Mouse (Mus musculus) intestine, embryonic 15.5 days (tissue): ENCODE data around the gene Dact3. TPM values are rescaled to one million over a fixed set of nuclear protein-coding genes. Genes with fewer than 3 reads are reported as not detected.
A peak's percentile ranks its signal among the peaks of the same experiment; 100 is the strongest.

ENCODE experiments used
- ATAC-seq: fragments of 200-750 bp; cut with Nextera tagmentation; 2 replicates; pipeline ENCODE4 v1.8.0; 2017; ENCODE audit warnings: moderate TSS enrichment, moderate library complexity
- H3K27ac ChIP-seq: fragments of 300-500 bp; sonication (generic); 2 replicates; pipeline ENCODE4 v1.5.1; 2015; ENCODE audit warnings: mild to moderate bottlenecking, inconsistent platforms
- H3K27me3 ChIP-seq: fragments of 300-500 bp; sonication (generic); replicated peaks from 2 replicates; pipeline ENCODE4 v1.6.1; 2015; ENCODE audit warnings: inconsistent platforms
- H3K36me3 ChIP-seq: fragments of 300-500 bp; sonication (generic); 2 replicates; pipeline ENCODE4 v1.6.1; 2015; ENCODE audit warnings: inconsistent platforms
- H3K4me1 ChIP-seq: fragments of 300-500 bp; sonication (generic); replicated peaks from 2 replicates; pipeline ENCODE4 v1.6.1; 2015; ENCODE audit warnings: inconsistent platforms
- H3K4me2 ChIP-seq: fragments of 300-500 bp; sonication (generic); replicated peaks from 2 replicates; pipeline ENCODE4 v1.6.1; 2015; ENCODE audit warnings: mild to moderate bottlenecking, inconsistent platforms
- H3K4me3 ChIP-seq: fragments of 300-500 bp; sonication (generic); replicated peaks from 2 replicates; pipeline ENCODE4 v1.5.1; 2015; ENCODE audit warnings: inconsistent platforms
- H3K9ac ChIP-seq: fragments of 300-500 bp; sonication (generic); 2 replicates; pipeline ENCODE4 v1.6.1; 2015; ENCODE audit warnings: inconsistent platforms
- H3K9me3 ChIP-seq: fragments of 300-500 bp; sonication (generic); 2 replicates; pipeline ENCODE4 v1.6.1; 2016; ENCODE audit warnings: inconsistent platforms
- WGBS: fragments of 180-500 bp; shearing (Covaris S2); methylation state at CpG from one replicate; pipeline ENCODE4 v1.1.7; 2015; 5-methylcytosine and 5-hydroxymethylcytosine counted together
- polyA plus RNA-seq: library from polyadenylated mRNA; unstranded; fragments of >200 nt; fragmentation: Nextera tagmentation; extraction: Ambion mirVana; gene quantifications from 2 replicates; pipeline ENCODE4 v1.2.1, GENCODE M21; 2015

Gene Dact3
- polyA plus RNA-seq, 1 experiment from 2014 or later = 3.2 TPM

GRCm38 (mm10) chr7:16843441-16844171 lies 31.5 kb upstream of the Dact3 start:
- Histone ChIP-seq H3K4me2 (peak overlapping the region; percentile 99), H3K27ac (peak overlapping the region; percentile 78), H3K9ac (peak overlapping the region; percentile 71), H3K36me3 (peaks cover 19% of the 10 kb centered on the region), H3K4me3 (peak overlapping the region; percentile 55), H3K4me1 (peaks cover 29% of the 10 kb centered on the region), H3K9me3 (no peaks in the 10 kb centered on the region), H3K27me3 (no peaks in the 10 kb centered on the region)
- ATAC-seq = 0 out of 2 replicates have a peak, but pooled peaks have one; percentile 8
- 3% methylated on average over 33 of the region's 33 CpGs for WGBS

- H3K27me3 ChIP-seq = no peaks in the 10 kb centered on the region
- H3K9me3 ChIP-seq = no peaks in the 10 kb centered on the region
- H3K4me1 ChIP-seq = peaks cover 29% of the 10 kb centered on the region
- H3K4me3 ChIP-seq = peak overlapping the region; percentile 55
- H3K9ac ChIP-seq = peak overlapping the region; percentile 49
- WGBS = 52% methylated on average over 3 of the region's 3 CpGs
- peak overlapping the region; percentile 99 for H3K4me2 ChIP-seq
- ATAC-seq = no peak
- peaks cover 15% of the 10 kb centered on the region for H3K36me3 ChIP-seq
- H3K27ac ChIP-seq = peak overlapping the region; percentile 66
Observed at GRCm38 (mm10) chr7:16844696-16845071, 30.4 kb upstream of the Dact3 start.

- Histone ChIP-seq H3K9ac (peak overlapping the region; percentile 49), H3K4me1 (peaks cover 29% of the 10 kb centered on the region), H3K9me3 (no peaks in the 10 kb centered on the region), H3K36me3 (peaks cover 14% of the 10 kb centered on the region), H3K4me3 (peak overlapping the region; percentile 55), H3K27ac (peak overlapping the region; percentile 66), H3K4me2 (peak overlapping the region; percentile 99), H3K27me3 (no peaks in the 10 kb centered on the region)
- WGBS = 30% methylated on average over 14 of the region's 14 CpGs
- peak; percentile 16; the same call in 1 of the 2 replicates for ATAC-seq
Observed at GRCm38 (mm10) chr7:16845072-16845819, 29.9 kb upstream of the Dact3 start.

- Histone ChIP-seq H3K4me1 (peaks cover 29% of the 10 kb centered on the region), H3K4me2 (peak overlapping the region; percentile 99), H3K27ac (peak overlapping the region; percentile 66), H3K9ac (peak overlapping the region; percentile 49), H3K9me3 (no peaks in the 10 kb centered on the region), H3K36me3 (peaks cover 16% of the 10 kb centered on the region; the same call in 1 of the 2 replicates), H3K4me3 (peak overlapping the region; percentile 55), H3K27me3 (no peaks in the 10 kb centered on the region)
- no peak for ATAC-seq
- WGBS = 35% methylated on average over 10 of the region's 10 CpGs
Observed at GRCm38 (mm10) chr7:16845820-16846167, 29.3 kb upstream of the Dact3 start.

GRCm38 (mm10) chr7:16846775-16847174 lies 28.3 kb upstream of the Dact3 start:
- no peak overlapping the region for H3K27ac ChIP-seq
- 89% methylated on average over 5 of the region's 5 CpGs for WGBS
- no peak for ATAC-seq

GRCm38 (mm10) chr7:16847507-16847906 lies 27.6 kb upstream of the Dact3 start:
- Histone ChIP-seq H3K4me1 (peaks cover 18% of the 10 kb centered on the region), H3K9me3 (no peaks in the 10 kb centered on the region), H3K9ac (no peak overlapping the region), H3K4me2 (no peak overlapping the region), H3K27ac (no peak overlapping the region), H3K4me3 (no peak overlapping the region), H3K36me3 (peaks cover 16% of the 10 kb centered on the region; the same call in 1 of the 2 replicates), H3K27me3 (no peaks in the 10 kb centered on the region)
- WGBS = 77% methylated on average over 19 of the region's 19 CpGs
- no peak for ATAC-seq

More at GRCm38 (mm10) chr7:16846775-16847174, 28.3 kb upstream of the Dact3 start:
- H3K4me3 ChIP-seq = no peak overlapping the region
- H3K36me3 ChIP-seq = peaks cover 16% of the 10 kb centered on the region; the same call in 1 of the 2 replicates
- no peaks in the 10 kb centered on the region for H3K9me3 ChIP-seq
- no peak overlapping the region for H3K4me2 ChIP-seq
- no peak overlapping the region for H3K9ac ChIP-seq
- no peaks in the 10 kb centered on the region for H3K27me3 ChIP-seq
- peaks cover 22% of the 10 kb centered on the region for H3K4me1 ChIP-seq

- no peaks in the 10 kb centered on the region for H3K27me3 ChIP-seq
- peaks cover 22% of the 10 kb centered on the region for H3K36me3 ChIP-seq
- H3K4me1 ChIP-seq = peaks cover 20% of the 10 kb centered on the region
- H3K4me3 ChIP-seq = no peak overlapping the region
- no peak overlapping the region for H3K4me2 ChIP-seq
- ATAC-seq = no peak
- H3K9ac ChIP-seq = no peak overlapping the region
- 45% methylated on average over 17 of the region's 17 CpGs for WGBS
- no peak overlapping the region for H3K27ac ChIP-seq
- H3K9me3 ChIP-seq = no peaks in the 10 kb centered on the region
Observed at GRCm38 (mm10) chr7:16848579-16848978, 26.5 kb upstream of the Dact3 start.

- Histone ChIP-seq H3K36me3 (peaks cover 31% of the 10 kb centered on the region), H3K4me3 (no peak overlapping the region), H3K9ac (no peak overlapping the region), H3K27ac (no peak overlapping the region), H3K27me3 (no peaks in the 10 kb centered on the region), H3K4me2 (no peak overlapping the region), H3K4me1 (0 out of 2 replicates have a peak, but pooled peaks cover 4% of the 10 kb centered on the region), H3K9me3 (no peaks in the 10 kb centered on the region)
- no peak for ATAC-seq
- WGBS = 84% methylated on average over 4 of the region's 4 CpGs
Observed at GRCm38 (mm10) chr7:16851636-16852035, 23.5 kb upstream of the Dact3 start.

GRCm38 (mm10) chr7:16853302-16853831 lies 21.8 kb upstream of the Dact3 start:
- Histone ChIP-seq H3K36me3 (peaks cover 36% of the 10 kb centered on the region), H3K4me3 (no peak overlapping the region), H3K4me1 (0 out of 2 replicates have a peak, but pooled peaks cover 4% of the 10 kb centered on the region), H3K27me3 (no peaks in the 10 kb centered on the region), H3K27ac (no peak overlapping the region), H3K9ac (no peak overlapping the region), H3K4me2 (no peak overlapping the region), H3K9me3 (no peaks in the 10 kb centered on the region)
- ATAC-seq = peak; percentile 84
- WGBS = 80% methylated on average over 14 of the region's 14 CpGs

GRCm38 (mm10) chr7:16858336-16858735 lies 16.8 kb upstream of the Dact3 start:
- 24% methylated on average over 17 of the region's 17 CpGs for WGBS
- Histone ChIP-seq H3K4me3 (no peak overlapping the region), H3K4me1 (0 out of 2 replicates have a peak, but pooled peaks cover under 1% of the 10 kb centered on the region), H3K9ac (no peak overlapping the region), H3K36me3 (peaks cover 19% of the 10 kb centered on the region), H3K27ac (no peak overlapping the region), H3K4me2 (no peak overlapping the region), H3K9me3 (no peaks in the 10 kb centered on the region), H3K27me3 (no peaks in the 10 kb centered on the region)
- no peak for ATAC-seq

- ATAC-seq = no peak
- Histone ChIP-seq H3K27ac (no peak overlapping the region), H3K4me1 (no peaks in the 10 kb centered on the region), H3K9ac (no peak overlapping the region), H3K4me3 (no peak overlapping the region), H3K36me3 (peaks cover 26% of the 10 kb centered on the region), H3K4me2 (no peak overlapping the region), H3K27me3 (no peaks in the 10 kb centered on the region), H3K9me3 (no peaks in the 10 kb centered on the region)
- 26% methylated on average over 5 of the region's 5 CpGs for WGBS
Observed at GRCm38 (mm10) chr7:16859902-16860651, 15.0 kb upstream of the Dact3 start.

- no peak overlapping the region for H3K4me3 ChIP-seq
- H3K27ac ChIP-seq = no peak overlapping the region
- no peak for ATAC-seq
- no peaks in the 10 kb centered on the region for H3K27me3 ChIP-seq
- H3K36me3 ChIP-seq = peaks cover 15% of the 10 kb centered on the region; the same call in 1 of the 2 replicates
- no peak overlapping the region for H3K4me2 ChIP-seq
- 71% methylated on average over 3 of the region's 3 CpGs for WGBS
- no peaks in the 10 kb centered on the region for H3K9me3 ChIP-seq
- no peaks in the 10 kb centered on the region for H3K4me1 ChIP-seq
- H3K9ac ChIP-seq = no peak overlapping the region
Observed at GRCm38 (mm10) chr7:16867488-16867887, 7.6 kb upstream of the Dact3 start.
